Mouse (Mus musculus) liver, embryonic 14.5 days (tissue): ENCODE measurements at regions not wholly inside any gene's neighbourhood (a gene's known extent, or its start where the extent isn't known, plus 50 kb on each side); places are given as distances from the start of the nearest gene placed in this dataset.

ENCODE experiments used
- CTCF ChIP-seq: IDR thresholded peaks from 2 replicates; pipeline ENCODE4 v1.5.1; 2016; ENCODE audit warnings: antibody characterized with exemption, low read depth, control low read depth
- EP300 ChIP-seq: IDR thresholded peaks from 2 replicates; pipeline ENCODE4 v1.6.1; 2016; ENCODE audit warnings: antibody characterized with exemption, low read depth

DNA sequence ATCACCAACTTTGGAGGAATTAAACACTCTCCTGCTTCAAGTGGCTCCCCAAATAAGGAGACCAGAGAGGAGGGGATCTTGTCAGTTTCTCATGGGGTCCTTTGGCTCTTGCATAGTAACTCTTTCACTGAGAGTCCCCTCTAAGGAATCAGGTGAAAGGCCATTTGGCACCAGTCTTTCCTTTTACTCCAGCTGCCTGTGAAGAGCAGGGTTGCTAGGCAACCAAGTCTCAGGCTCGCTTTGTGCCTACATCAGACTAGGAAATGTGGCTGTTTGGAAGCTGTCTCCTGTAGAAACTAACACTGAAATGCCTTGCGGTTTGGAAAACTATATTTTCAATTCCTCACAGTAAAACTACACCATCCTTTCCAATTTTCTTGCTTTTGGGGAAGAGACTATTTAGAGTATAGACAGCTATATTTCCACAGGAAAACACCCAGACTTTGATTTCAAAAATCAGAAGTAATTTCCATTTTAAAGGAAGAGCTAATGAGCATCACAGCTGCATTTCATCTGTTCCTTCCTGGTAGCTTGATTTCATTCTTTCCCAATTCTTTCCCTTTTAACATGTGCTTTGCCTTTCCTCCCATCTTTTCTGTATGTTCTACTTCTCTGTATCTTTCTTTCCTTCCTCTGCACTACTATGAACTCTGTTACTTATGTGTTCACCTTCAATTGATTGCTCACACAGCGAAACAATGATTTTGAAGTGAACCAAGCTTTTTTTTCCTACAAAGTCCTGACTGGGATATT is 127.3 kb upstream of the Ufl1 start:
- TF ChIP-seq CTCF, result no peak
- no peak for TF ChIP-seq EP300
